Mouse (Mus musculus) colon, adult 2 months (tissue): Measurements from ENCODE around the gene Xrcc5. TPM values are rescaled to one million over a fixed set of nuclear protein-coding genes. Genes with fewer than 3 reads are reported as not detected.

Experiments used
- polyA plus RNA-seq: library from polyadenylated mRNA; depleted of rRNA; stranded (reverse); fragments of >200 nt; gene quantifications from 2 replicates; pipeline ENCODE4 v1.2.3, GENCODE M21; 2012; rRNA removed

Gene Xrcc5
- polyA plus RNA-seq = 1.2 and 1.9 TPM in 2 replicates

GRCm38 (mm10) chr1:72307317-72307798 is at the start of gene Xrcc5:
Gene Xrcc5, plus strand, starts transcription at chr1:72307421.

DNA sequence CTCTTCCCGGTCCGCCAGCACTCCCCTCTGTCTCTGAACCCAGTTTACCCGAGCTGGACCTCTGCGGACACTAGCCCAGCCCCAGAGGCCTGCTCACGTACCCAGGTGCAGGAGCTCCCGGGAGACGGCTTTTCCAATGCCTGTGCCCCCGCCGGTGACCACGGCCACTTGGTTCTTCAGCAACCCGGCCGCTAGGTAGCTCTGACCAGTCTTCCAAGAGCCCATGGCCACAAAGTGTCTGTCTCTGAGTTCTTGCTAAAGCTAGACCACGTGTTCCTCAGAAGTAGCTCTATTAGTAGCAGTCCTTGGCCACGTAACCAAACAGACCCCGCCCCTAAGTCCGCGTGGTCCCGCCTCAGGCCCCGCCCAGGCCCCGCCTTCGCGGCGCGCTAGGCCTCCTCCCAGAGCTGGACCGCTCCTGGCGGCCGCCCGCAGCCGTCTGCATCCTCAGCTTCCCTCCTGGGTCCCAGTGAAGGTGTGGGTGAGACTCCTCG is 23.2 kb upstream of the Xrcc5 start, which contains the start of the genes Pecr and Tmem169:
Pecr (minus strand) TSS at position 323 of the 494 bp plus-strand sequence.
Tmem169 (plus strand) TSS at position 378 of the 494 bp plus-strand sequence.

Other genes starting within 250 kb of the Xrcc5 start
- gene Mreg, start 95.1 kb upstream of the Xrcc5 start, polyA plus RNA-seq = 1.2 and 1.4 TPM in 2 replicates
- gene Pecr, start 23.1 kb upstream of the Xrcc5 start, polyA plus RNA-seq = 3.8 and 4.9 TPM in 2 replicates
- gene Tmem169, start 23.1 kb upstream of the Xrcc5 start, polyA plus RNA-seq = 0.14 and 0.35 TPM in 2 replicates
- 0.16 and 0.21 TPM in 2 replicates for gene March4, start 229.5 kb downstream of the Xrcc5 start, polyA plus RNA-seq